Mouse (Mus musculus) cerebellum, adult 2 months (tissue): ENCODE measurements at regions not wholly inside any gene's neighbourhood (a gene's known extent, or its start where the extent isn't known, plus 50 kb on each side); places are given as distances from the start of the nearest gene placed in this dataset.

Experiments used
- DNase-seq, 2 experiments: peaks; one replicate each; pipeline ENCODE4 v3.0.0; 2021
- H3K27ac ChIP-seq: fragments of 200-500 bp; 2 replicates; pipeline ENCODE4 v1.5.1; 2012; ENCODE audit warnings: low read length, control low read depth, inconsistent platforms; ENCODE audit not compliant: insufficient read depth
- H3K27me3 ChIP-seq: fragments of 200-500 bp; 2 replicates; pipeline ENCODE4 v1.6.1; 2012; ENCODE audit warnings: inconsistent platforms, mild to moderate bottlenecking, low read length, moderate library complexity; ENCODE audit not compliant: control insufficient read depth, insufficient read depth
- H3K4me1 ChIP-seq: fragments of 200-500 bp; 2 replicates; pipeline ENCODE4 v1.6.1; 2011; ENCODE audit warnings: low read length; ENCODE audit not compliant: control insufficient read depth, insufficient read depth
- H3K4me3 ChIP-seq: fragments of 200-500 bp; replicated peaks from 2 replicates; pipeline ENCODE3; 2011; ENCODE audit warnings: mild to moderate bottlenecking, low read depth, low read length, control low read depth; ENCODE audit not compliant: insufficient read depth
- CTCF ChIP-seq: fragments of 200-500 bp; IDR thresholded peaks from 2 replicates; pipeline ENCODE4 v1.5.1; 2011; ENCODE audit warnings: low read depth, mild to moderate bottlenecking, control low read depth, low read length, moderate library complexity, borderline replicate concordance; ENCODE audit not compliant: insufficient read depth
- POLR2A ChIP-seq: fragments of 200-500 bp; IDR thresholded peaks from 2 replicates; pipeline ENCODE4 v1.6.1; 2011; ENCODE audit warnings: low read length, control low read depth, borderline replicate concordance; ENCODE audit not compliant: insufficient read depth
- WGBS: fragments of 180-500 bp; shearing (Covaris S2); methylation state at CpG from one replicate; pipeline ENCODE4 v1.1.7; 2018; 5-methylcytosine and 5-hydroxymethylcytosine counted together

- Histone ChIP-seq H3K27ac (no peak overlapping the region), H3K4me1 (no peaks in the 10 kb centered on the region), H3K27me3 (no peaks in the 10 kb centered on the region), H3K4me3 (no peak overlapping the region)
- 41% methylated on average over 3 of the region's 3 CpGs for WGBS
- DNase-seq = no peak
- TF ChIP-seq POLR2A (no peak), CTCF (no peak)
Measured at GRCm38 (mm10) chr7:72774031-72774770, 467.8 kb upstream of the Mctp2 start.

- TF ChIP-seq POLR2A (no peak), CTCF (no peak)
- DNase-seq = no peak
- 45% methylated on average over 3 of the region's 3 CpGs for WGBS
- Histone ChIP-seq H3K27me3 (no peaks in the 10 kb centered on the region), H3K27ac (no peak overlapping the region), H3K4me1 (no peaks in the 10 kb centered on the region), H3K4me3 (no peak overlapping the region)
Measured at GRCm38 (mm10) chr7:72774771-72775119, 468.3 kb upstream of the Mctp2 start.

- no peaks in the 10 kb centered on the region for H3K4me1 ChIP-seq
- no peak for DNase-seq
- no peak overlapping the region for H3K27ac ChIP-seq
- no peaks in the 10 kb centered on the region for H3K27me3 ChIP-seq
- TF ChIP-seq CTCF = no peak
- TF ChIP-seq POLR2A = no peak
- 67% methylated on average over 1 of the region's 1 CpGs for WGBS
- H3K4me3 ChIP-seq = no peak overlapping the region
Measured at GRCm38 (mm10) chr7:72787306-72787705, 480.9 kb upstream of the Mctp2 start.

DNA sequence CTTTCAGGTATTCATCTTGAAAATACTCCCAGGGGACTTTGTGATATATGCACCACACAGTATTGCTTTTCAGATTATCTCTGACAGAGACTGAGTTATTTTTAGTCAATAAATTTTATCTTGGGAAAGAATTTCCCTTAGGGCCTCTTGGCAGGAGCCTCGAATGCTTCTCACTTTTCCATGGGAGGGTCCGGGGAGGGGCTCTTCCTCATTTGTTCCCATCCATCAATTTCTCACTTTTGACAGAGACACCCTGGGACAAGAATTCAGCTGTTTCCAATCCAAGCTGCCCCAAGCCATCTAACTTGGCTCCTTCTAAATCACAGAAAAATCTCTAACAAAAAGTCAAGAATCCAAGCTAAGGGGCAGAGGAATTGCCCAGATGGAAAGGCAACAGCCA lies 481.9 kb upstream of the Mctp2 start:
- H3K27me3 ChIP-seq = no peaks in the 10 kb centered on the region
- no peak overlapping the region for H3K27ac ChIP-seq
- WGBS = 33% methylated on average over 2 of the region's 2 CpGs
- no peak for DNase-seq
- H3K4me3 ChIP-seq = no peak overlapping the region
- TF ChIP-seq CTCF = no peak
- TF ChIP-seq POLR2A = no peak
- no peaks in the 10 kb centered on the region for H3K4me1 ChIP-seq

DNA sequence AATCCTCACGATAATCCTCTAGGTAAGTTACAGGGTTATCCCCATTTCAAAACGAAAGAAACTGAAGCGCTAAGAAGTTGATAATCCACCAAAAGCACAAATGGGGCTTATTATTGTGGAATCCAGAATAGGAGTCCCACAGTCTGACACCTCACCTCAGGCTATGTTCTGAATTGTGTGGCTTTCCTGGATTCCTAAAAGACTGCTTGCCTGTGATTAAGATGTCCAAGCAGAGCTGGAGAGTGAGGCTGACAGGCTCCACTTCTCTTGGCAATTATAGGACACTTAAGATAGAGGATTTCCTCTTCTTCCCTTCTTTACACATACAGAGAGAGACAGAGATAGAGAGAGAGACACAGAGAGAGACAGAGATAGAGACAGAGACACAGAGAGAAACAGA lies 515.7 kb upstream of the Mctp2 start:
- H3K27ac ChIP-seq = no peak overlapping the region
- TF ChIP-seq CTCF (no peak), POLR2A (no peak)
- H3K4me1 ChIP-seq = no peaks in the 10 kb centered on the region
- no peak for DNase-seq
- H3K4me3 ChIP-seq = no peak overlapping the region
- 92% methylated on average over 3 of the region's 3 CpGs for WGBS
- H3K27me3 ChIP-seq = no peaks in the 10 kb centered on the region

DNA sequence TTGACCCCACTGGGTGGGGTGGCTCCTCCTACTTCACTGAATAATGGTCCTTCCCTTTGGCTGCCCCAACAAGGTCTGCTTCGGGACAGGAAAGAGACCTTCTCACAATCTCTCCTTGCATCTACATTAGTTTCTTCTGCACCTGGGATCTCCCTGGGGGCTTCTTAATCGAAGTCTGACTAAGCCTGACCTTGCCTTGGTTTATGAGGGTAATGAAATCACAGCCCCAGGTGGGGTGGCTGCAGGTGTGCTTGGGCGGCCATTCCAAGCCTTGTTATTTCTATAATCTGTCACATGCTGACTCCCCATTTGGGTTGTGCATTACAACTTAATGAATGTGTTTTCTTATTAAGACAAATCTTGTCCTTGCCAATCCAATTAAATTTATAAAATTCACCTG lies 520.2 kb upstream of the Mctp2 start:
- no peak for TF ChIP-seq POLR2A
- no peak for TF ChIP-seq CTCF
- Histone ChIP-seq H3K4me1 (no peaks in the 10 kb centered on the region), H3K27me3 (no peaks in the 10 kb centered on the region), H3K4me3 (no peak overlapping the region), H3K27ac (no peak overlapping the region)
- DNase-seq = no peak
- 85% methylated on average over 3 of the region's 3 CpGs for WGBS

DNA sequence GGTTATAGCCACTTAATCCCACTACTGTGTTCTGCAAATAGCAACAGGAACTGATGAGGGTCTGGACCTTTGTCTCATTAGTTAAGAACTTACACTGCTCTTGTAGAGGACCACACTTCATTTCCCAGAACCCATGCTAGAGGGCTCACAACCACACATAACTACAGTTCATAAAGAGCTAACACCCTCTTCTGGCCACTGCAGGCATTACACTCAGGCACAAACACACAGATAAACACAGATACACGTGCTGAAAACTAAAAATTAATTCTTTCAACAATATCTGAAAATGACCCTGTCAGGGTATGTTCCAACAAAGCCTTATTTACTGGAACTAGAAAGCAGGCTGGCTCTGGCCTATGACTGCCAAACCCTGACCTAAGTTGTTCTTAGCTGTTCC lies 529.0 kb upstream of the Mctp2 start:
- Histone ChIP-seq H3K4me3 (no peak overlapping the region), H3K27me3 (no peaks in the 10 kb centered on the region; the same call in 1 of the 2 replicates), H3K4me1 (no peaks in the 10 kb centered on the region), H3K27ac (no peak overlapping the region)
- TF ChIP-seq POLR2A (no peak), CTCF (no peak)
- 90% methylated on average over 1 of the region's 1 CpGs for WGBS
- DNase-seq = no peak

- DNase-seq = no peak
- Histone ChIP-seq H3K4me3 (no peak overlapping the region), H3K27ac (no peak overlapping the region), H3K4me1 (no peaks in the 10 kb centered on the region), H3K27me3 (no peaks in the 10 kb centered on the region; the same call in 1 of the 2 replicates)
- WGBS = 87% methylated on average over 4 of the region's 4 CpGs
- TF ChIP-seq CTCF (no peak), POLR2A (no peak)
Measured at GRCm38 (mm10) chr7:72836026-72836425, 529.6 kb upstream of the Mctp2 start.
